Mouse (Mus musculus) spleen, adult 18-20 months (tissue): ENCODE results near the gene Scn2a.
"Not testable (repeated sequence)": the region's sequence is repeated elsewhere in the genome, so short reads cannot be mapped to it uniquely, and the experiment has no call there.

Experiments used
- DNase-seq, 2 experiments: peaks; one replicate each; pipeline ENCODE4 v3.0.0; 2022; ENCODE audit warnings: mixed read lengths in 2 of 2

The Scn2a gene

DNA sequence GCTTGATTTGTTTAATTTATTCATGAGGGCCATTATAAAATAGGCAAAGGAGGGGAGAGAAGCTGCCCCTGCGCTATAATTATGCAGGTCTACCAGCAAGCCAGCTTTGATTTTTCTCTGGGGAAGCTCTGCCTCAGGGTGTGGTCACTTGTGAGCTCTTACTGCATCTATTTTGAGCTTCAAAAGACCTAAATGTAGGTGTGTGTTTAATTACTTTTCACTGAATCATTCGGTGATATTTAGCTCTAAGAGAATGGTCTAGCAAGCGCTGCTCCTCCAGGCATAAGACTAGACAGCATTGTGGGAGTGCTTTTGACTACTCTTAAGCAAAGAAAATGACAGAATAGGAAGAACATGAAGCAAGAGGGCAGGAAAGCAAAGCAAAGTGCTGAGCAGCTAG is 80.6 kb downstream of the Scn2a start:
- no peak for DNase-seq

- no peak for DNase-seq
Observed at GRCm38 (mm10) chr2:65722219-65722800, 101.7 kb downstream of the Scn2a start.

DNA sequence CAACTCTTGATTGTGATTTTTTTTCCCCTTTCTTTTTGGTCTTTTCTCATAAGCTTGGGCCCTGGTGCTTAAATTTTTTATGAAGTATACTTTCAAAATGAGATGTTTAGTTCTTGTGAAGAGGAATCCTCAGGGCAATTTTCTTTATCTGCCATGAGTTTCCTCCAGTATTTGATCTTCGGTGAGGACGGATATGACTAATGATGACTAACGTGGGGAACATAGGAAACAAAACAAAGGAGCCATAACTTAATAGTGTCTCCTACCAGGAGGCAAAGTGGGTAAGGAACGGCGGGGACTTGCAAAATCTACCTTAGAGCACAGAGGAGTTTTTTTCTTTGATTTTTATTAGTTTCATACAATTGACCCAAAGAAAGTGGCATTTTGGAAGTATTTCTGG is 124.8 kb downstream of the Scn2a start:
- no peak for DNase-seq

DNA sequence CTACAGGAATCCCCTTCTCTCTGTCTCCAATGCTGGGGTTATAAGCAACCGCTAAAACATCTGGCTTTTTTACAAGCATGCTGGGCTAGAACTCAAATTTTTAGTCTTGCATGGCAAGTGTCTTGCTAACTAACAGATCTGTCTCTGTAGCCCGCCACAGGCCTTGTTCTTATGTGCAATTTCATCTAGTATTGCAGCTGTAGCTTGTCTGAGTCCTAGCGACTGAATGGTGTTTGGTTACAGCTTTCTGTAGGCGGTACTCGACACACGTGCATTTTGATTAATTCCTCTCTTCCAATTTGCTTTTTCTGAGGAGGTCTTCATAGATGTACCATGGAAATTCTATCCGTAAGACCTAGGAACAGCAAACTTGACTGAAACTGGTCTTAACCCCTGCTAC is 161.9 kb downstream of the Scn2a start:
- DNase-seq, result no peak

DNA sequence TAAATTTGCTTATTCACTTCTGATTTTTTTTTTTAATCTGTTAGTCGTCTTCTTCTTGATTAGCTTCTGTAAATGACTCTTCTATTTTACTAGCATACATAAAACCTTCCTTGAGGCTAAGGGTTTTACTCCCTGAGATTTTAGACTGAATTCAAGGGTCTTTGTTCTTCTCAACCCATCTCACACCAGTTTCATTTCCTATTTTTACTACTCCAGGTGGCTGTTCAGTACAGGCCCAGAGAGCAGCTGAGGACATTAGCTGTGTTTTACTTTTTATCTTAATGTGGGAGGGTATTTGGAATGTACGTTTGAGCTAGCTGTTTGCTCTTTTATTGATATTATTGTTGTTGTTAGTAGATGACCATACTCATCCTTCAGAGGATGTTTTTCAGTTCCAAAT is 162.8 kb downstream of the Scn2a start:
- DNase-seq, result no peak

DNA sequence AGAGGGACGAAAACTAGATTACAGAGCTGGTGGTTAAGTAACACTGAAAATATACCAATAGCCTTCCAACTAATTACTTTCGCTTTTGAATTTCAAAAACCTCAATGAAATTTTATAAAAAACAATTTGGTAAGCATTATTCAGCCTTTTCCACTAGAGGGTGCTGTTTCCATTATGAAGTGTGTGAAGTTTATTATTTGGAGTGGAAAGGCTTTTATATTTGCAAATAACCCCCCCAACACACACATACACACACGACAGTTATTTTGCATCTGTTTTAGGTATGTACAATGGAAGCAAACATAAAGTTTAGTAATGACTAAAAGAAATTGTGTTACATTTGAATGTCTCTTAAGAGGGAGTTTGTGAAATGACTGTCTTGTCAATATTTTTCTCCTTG is 171.9 kb downstream of the Scn2a start:
- no peak for DNase-seq

DNA sequence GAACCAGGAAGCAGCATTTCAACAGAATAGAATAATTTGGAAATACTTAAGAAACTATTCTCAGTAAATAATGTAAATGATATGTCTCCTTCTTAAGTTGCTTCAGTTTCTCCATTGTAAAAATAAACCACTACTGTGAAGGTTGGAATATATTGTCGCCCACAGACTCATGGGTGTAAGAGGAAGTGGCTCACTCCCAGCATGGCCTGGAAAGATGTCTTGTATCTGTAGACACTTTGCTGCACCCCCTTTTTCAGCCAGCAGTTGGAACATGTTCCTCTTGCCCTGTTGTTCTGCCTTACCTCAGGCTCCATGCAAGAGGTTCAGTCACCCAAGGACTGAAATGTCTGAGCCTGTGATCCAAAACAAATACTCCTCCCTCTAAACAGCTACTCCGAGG is 173.0 kb downstream of the Scn2a start:
- no peak for DNase-seq

DNA sequence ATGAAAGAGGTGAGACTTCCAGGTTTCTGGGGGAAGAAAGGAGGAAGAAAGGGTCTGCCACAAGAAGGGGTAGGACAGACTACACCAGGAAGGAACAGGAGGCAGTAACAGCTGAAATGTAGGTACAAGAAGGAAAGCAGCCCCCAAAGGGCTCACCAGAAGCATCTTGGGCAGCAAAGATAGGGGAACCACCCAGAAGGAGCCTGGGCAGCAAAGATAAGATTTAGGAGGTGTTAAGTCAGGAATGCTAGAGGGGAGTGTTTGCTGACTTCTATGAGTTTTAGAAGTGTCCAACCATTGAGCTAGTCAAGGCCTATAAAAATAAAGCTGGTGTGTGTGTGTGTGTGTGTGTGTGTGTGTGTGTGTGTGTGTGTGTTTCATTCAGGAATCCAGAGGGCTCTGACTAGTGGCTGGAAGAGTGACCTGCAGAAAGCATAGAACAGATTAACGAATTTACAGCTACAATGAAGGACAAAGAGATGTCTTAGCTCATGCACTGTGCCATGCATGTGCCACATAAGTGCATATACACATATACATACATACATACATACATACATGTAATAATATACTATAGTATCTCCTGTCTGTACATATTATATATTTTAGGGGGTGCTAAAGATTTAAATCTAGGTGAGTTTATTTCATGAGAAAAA is 180.6 kb downstream of the Scn2a start:
- DNase-seq, result no peak

DNA sequence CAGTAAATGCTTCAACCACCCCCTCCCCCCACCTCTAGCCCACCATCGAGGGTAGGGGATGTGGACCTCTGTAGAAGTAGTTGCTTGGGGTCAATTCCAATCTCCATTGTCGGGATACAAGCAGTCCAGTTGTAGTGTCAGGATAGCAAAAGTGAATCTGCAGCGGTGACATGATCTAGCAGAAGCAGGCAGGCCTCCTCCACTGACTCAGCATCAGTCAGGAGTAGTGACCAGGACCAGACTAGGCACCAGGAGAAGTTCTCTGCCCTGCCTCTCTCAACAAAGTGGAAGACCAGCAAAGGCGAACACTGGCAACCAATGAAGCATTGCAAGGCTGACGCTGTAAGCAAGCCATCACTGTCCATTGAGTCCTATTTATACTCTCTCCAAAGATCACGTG is 186.0 kb downstream of the Scn2a start:
- DNase-seq, result no peak

GRCm38 (mm10) chr2:65811203-65811602 is 190.6 kb downstream of the Scn2a start:
- DNase-seq, result not testable (repeated sequence)
